Mouse (Mus musculus): Measurements from ENCODE around the gene Eif4e2.

DNA sequence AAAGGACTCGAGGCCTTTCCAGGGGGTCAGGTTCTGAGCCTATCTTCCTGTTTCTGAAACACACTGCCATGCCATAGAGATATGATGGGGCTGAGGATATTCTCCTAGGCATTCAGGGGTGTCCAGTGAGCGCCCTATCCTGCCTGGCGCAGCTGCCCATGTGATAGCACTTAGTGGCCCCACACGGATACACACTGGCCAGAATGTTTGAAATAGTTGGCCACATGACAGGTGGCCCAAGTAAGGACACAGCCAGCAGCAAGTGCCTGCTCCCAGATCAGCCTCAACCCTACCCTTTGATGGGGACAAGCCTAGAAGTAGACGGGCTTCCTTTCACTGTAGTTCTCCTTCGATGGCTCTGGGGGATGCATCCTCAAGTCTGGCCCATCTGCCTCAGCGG lies 9.2 kb upstream of the Eif4e2 start, which contains the start of gene Chrng:
- TF ChIP-seq CTCF (IDR thresholded peaks at IDR 0.05; ENCODE audit: control insufficient read depth, insufficient read depth, insufficient read length): no peak
- no peak for TF ChIP-seq MYOG (IDR thresholded peaks at IDR 0.05; ENCODE audit: control insufficient read depth, extremely low read depth, insufficient read length)
- TF ChIP-seq USF1 (IDR thresholded peaks at IDR 0.05; ENCODE audit: low read depth): no peak
- TF ChIP-seq MYOD1 (IDR thresholded peaks at IDR 0.05; ENCODE audit: control insufficient read depth, insufficient read length, low read depth): no peak
- TF ChIP-seq MAX (IDR thresholded peaks at IDR 0.05): no peak
- TF ChIP-seq CEBPB (IDR thresholded peaks at IDR 0.05; ENCODE audit: low read depth): no peak
- TF ChIP-seq FOSL1 (IDR thresholded peaks at IDR 0.05; ENCODE audit: insufficient read depth, low read length, poor library complexity, severe bottlenecking): no peak

All from C2C12 (cell line).